Mouse (Mus musculus) layer of hippocampus, postnatal 36 days (tissue): ENCODE measurements at regions not wholly inside any gene's neighbourhood (a gene's known extent, or its start where the extent isn't known, plus 50 kb on each side); places are given as distances from the start of the nearest gene placed in this dataset.
A peak's percentile ranks its signal among the peaks of the same experiment; 100 is the strongest.

Source experiments
- DNase-seq, 2 experiments: peaks; one replicate each; pipeline ENCODE4 v3.0.0; 2022

- DNase-seq = no peak
Measured at GRCm38 (mm10) chr11:19596336-19596735, 327.8 kb upstream of the Spred2 start.

DNA sequence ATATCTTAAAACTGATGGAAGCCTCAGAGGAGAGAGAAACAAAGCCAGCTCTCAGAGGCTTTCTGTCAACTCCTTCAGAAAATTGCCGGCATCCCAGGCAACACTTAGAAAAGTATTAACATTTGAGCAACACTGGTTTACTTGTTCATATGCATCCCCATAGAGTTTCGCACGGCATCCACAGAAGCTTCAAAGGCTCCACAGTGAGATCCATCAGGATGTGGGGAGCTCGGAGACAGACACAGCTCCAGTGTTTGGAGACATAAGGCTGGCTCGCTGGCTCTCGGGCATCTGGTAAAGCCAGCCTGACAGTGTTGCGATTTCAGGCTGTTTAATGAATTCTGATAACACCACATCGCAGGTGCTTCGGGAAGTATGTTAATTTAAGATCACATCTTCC, 324.7 kb upstream of the Spred2 start:
- DNase-seq = no peak

DNA sequence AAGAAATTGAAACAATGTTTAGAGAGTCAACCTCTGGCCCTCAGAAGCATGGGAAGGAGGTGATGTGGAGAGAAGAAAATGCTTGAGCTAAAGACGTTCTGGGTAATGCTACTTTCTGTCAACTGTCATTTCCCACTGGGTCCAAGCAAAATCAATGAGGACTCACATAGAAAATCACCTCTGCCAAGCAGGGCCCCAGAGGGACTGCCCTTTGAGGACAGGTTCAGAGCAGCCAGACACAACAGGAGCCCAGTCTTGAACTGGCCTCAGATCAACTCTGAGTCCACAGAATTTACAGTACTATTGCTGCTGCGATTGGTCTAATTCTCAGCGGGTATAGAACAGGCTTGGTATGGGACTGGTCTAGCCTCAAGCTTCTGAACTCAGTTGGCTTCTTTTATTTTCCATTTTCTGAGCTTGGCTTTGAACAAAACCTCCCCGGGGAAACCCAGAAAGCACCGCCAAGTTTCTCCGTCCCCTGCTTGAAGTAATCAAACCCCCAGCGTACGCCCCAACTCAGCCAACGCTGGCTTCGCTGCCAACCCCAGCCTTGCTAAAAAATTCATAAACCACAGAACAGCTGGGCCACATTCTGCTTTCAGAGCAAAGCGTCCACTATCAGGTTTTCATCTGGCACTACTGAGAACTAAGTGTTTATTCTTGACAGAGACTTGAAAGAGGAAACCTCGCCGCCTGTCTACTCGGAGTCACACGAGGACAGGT, 322.8 kb upstream of the Spred2 start:
- DNase-seq = no peak

- DNase-seq = no peak
Measured at GRCm38 (mm10) chr11:19602496-19602895, 321.7 kb upstream of the Spred2 start.

GRCm38 (mm10) chr11:19605602-19606001, 318.6 kb upstream of the Spred2 start:
- no peak for DNase-seq

GRCm38 (mm10) chr11:19606943-19607342, 317.2 kb upstream of the Spred2 start:
- no peak for DNase-seq

- no peak for DNase-seq
Measured at GRCm38 (mm10) chr11:19607941-19608340, 316.2 kb upstream of the Spred2 start.

GRCm38 (mm10) chr11:19608523-19608922, 315.7 kb upstream of the Spred2 start:
- no peak for DNase-seq

GRCm38 (mm10) chr11:19610559-19610958, 313.6 kb upstream of the Spred2 start:
- no peak for DNase-seq

DNA sequence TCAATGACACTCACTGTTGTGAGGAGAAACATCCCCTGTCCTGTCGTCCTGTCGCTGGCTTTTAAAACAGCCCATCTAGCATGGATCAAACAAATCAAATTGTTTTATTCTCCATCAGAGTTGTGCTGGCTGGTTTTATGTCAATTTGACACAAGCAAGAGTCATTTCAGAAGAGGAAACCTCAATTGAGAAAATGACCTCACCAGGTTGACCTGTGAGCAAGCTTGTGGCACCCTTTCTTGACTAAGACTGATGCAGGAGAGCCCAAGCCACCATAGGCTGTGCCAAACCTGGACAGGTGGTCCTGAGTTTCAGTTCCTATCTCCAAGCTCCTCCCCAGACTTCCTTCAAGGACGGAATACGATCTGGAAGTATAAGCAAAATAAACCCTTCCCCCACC, 313.0 kb upstream of the Spred2 start:
- no peak for DNase-seq

DNA sequence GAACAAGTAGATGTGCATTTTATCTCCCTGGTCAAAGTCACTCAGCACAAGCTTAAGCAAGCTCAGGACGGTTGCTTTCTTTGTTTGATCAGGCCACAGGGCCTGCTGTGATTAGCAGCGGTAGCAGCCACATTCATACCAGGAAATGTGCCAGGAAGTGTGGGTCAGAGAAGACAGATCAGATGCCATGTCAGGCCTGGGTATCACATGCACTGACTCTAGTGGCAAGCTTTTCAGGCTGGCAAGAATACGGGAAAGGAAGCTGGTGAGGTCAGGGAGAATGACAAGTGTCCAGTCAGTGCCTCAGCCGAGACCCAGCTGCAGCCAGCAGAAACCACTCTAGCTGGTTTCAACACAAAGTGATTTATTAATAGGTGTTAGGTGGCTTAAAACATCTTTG, 307.7 kb upstream of the Spred2 start:
- no peak for DNase-seq

GRCm38 (mm10) chr11:19619494-19619893, 304.7 kb upstream of the Spred2 start:
- no peak for DNase-seq

GRCm38 (mm10) chr11:19631055-19631695, 293.0 kb upstream of the Spred2 start:
- DNase-seq = no peak

- no peak for DNase-seq
Measured at GRCm38 (mm10) chr11:19632477-19632876, 291.7 kb upstream of the Spred2 start.

GRCm38 (mm10) chr11:19633621-19634020, 290.6 kb upstream of the Spred2 start:
- no peak for DNase-seq

DNA sequence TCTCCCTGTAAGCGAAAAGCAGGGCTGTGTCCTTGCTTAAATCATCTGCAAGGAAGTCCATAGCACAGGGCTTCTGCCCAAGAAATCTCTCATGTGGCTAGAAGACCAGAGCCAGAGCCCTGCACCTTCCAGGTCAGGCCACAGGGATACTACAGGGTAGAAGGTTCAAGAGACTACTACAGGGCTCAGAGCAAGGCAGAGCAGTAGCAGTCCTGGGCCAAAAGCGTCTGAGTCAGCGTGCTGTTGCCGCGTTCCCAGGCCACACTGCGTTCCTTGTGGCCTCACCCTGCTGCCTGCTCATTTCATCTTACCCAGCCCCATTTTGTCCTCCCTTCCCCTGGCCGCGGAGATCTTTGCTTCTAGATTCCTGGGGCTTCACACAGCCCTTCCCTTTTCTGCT, 283.0 kb upstream of the Spred2 start:
- DNase-seq = no peak

- DNase-seq = no peak
Measured at GRCm38 (mm10) chr11:19644116-19644795, 279.9 kb upstream of the Spred2 start.

DNA sequence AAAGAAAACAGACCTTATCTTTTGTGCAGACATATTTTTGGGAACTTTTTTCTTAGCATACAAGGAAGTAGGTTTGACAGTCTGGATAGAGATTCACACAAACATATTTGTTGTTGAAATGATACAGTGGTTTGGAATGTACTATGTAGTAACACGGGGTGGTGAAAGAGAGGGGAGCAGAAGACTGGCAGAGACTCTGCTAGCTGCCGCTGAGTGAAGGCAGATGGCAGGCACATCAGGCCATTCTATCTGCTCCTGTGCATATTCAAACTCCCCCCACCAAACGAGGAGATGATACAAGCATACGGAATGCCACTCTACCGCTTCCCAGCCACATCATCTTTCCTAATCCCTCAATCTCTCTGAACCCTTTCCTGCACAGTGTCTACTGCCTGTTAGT, 279.1 kb upstream of the Spred2 start:
- peak; percentile 1 to 11 for DNase-seq

DNA sequence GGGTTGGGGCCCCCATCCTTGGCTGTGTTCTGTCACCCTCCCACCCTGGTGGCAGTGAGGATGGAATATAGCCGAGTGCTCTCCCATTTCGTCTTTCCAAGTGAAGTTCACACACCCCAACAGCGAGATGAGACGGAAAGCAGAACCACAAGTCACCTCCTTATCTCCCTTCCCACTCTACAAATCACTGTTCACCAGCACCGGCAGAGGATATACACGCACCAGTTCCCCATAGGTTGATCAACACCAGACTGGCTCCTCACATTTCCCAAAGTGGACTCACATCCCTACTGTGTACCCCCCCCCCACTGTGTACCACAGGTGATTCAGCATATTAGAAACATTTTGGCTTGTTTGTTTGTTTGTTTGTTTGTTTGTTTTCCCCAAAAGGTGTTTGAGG, 272.7 kb upstream of the Spred2 start:
- DNase-seq = no peak

GRCm38 (mm10) chr11:19651929-19652328, 272.2 kb upstream of the Spred2 start:
- DNase-seq = no peak

- DNase-seq = no peak
Measured at GRCm38 (mm10) chr11:19659511-19659910, 264.7 kb upstream of the Spred2 start.

DNA sequence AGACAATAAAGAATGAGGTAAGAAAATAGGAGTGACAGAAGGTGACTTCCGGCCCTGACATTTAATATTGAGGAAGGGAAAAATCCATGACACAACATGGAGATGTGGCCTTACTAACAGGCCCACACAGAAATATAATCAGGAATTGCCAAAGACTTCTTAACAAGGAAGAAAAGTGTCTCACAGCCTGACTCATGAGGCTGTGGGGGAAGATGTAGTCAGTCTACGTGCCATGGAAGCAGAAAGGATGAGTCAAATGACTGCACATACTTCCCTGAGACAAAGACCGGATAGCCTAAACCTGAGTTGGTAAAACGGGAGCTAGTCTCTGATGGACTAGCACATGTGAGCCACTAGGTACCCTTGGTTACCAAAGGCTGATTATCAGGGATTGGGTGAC, 257.4 kb upstream of the Spred2 start:
- no peak for DNase-seq

DNA sequence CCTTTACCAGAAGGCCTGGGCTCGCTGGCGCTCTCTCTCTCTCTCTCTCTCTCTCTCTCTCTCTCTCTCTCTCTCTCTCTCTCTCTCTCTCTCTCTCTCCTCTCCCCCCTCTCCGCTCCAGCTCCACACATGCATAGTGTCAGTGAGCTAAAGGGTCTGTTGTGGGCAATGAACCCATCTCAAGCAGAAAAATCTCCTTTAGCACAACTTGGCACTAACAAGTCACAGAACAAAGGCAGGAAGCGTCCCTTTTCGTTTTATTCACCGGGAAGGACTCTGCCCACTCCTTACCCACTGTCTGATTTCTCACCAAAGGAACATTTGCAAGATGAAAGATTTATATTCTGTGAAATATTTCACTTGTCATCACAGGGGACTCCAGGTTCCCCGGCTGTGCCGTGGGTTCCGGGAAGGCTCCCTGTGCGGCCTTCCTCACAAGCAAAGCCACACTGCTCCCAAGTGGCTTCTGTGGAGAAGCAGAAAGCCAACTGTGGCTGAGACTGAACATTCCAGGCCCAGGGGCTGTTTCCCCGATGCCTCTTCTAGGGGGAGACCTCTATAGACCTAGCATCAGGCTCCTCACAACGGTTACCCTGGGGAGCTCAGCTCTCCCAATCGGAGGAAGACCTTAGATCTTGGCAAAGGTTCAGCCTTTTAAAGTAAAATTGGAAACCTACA, 253.2 kb upstream of the Spred2 start:
- peak in 1 of 2 experiments; percentile 8 for DNase-seq
